Mouse (Mus musculus): ENCODE measurements at regions not wholly inside any gene's neighbourhood (a gene's known extent, or its start where the extent isn't known, plus 50 kb on each side); places are given as distances from the start of the nearest gene placed in this dataset.
A peak's percentile ranks its signal among the peaks of the same experiment; 100 is the strongest.

DNA sequence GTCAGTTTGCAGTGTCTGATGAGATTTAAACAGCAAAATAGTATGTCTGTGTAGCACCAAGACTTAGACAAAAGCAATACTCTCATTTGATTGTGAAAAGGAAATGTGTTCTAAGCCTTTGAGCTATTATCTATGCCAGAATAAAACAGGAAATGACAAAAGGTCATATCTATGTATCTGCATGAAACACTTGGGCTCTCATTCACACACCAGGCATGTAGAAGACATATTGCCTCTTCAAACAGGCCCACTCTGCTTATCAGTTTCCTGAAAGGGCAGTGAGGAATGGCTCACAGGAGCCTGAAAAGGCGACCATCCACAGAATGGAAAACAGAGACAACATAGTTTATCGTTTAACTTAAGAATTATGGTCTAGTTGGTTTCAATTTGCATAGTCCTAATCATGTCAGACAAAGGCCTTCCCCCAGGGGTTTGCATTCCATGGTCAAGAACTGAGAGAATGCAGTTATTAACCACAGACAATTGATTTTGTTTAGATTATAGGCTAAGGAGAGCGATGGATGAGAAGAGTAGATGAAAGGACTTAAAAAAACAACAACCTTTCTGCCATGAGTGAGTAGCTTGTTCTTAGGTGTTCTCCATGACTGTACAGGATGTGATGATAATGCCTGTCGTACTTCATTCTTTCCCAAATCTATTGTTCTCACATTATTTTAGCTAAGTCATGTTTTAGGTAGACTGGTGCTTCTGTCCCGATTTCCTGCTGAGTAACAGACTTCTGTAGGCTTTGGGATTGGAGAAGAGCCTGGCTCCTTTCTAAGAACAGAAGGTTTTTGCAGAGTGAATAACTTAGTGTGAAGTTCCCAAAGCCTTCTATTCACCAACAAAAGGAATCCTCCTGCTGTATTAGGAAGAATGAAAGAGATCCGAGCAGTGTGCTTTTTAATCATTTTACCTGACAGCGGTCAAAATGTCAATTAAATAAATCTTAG is 82.0 kb upstream of the Itga4 start (continued):
- TF ChIP-seq MYC (IDR thresholded peaks at IDR 0.05; ENCODE audit: low read depth, low read length) (peak; percentile 75), HCFC1 (IDR thresholded peaks at IDR 0.05; ENCODE audit: low read depth, low read length) (peak; percentile 35; the same call in 1 of the 2 replicates), POLR2AphosphoS2 (IDR thresholded peaks at IDR 0.05; ENCODE audit: low read length) (peak; percentile 42; the same call in 1 of the 2 replicates), CTCF (IDR thresholded peaks at IDR 0.05 in 2 of 3, conservative IDR thresholded peaks at IDR 0.05 in 1 of 3; ENCODE audit: control insufficient read depth in 1 of 3, insufficient read depth in 1 of 3, low read depth in 2 of 3, low read length in 3 of 3, poor library complexity in 1 of 3, severe bottlenecking in 1 of 3) (no peak), MEF2A (IDR thresholded peaks at IDR 0.05; ENCODE audit: extremely low read depth, insufficient replicate concordance, low read depth, low read length, poor library complexity, severe bottlenecking) (no peak), ZMIZ1 (IDR thresholded peaks at IDR 0.05; ENCODE audit: low read depth, low read length) (peak; percentile 48; the same call in 1 of the 2 replicates), BHLHE40 (IDR thresholded peaks at IDR 0.05; ENCODE audit: borderline replicate concordance, low read depth, low read length) (peak; percentile 60; the same call in 1 of the 2 replicates), ZC3H11A (IDR thresholded peaks at IDR 0.05; ENCODE audit: low read depth, low read length) (no peak; the same call in 1 of the 2 replicates), TBP (IDR thresholded peaks at IDR 0.05; ENCODE audit: low read depth, low read length) (peak; percentile 39), USF2 (IDR thresholded peaks at IDR 0.05; ENCODE audit: borderline replicate concordance in 1 of 2, insufficient read depth in 1 of 2, low read depth in 1 of 2, low read length in 2 of 2) (no peak), EP300 (IDR thresholded peaks at IDR 0.05; ENCODE audit: low read depth in 1 of 2, low read length in 2 of 2) (peak; percentile 98 to 99), NRF1 (IDR thresholded peaks at IDR 0.05; ENCODE audit: insufficient read depth, low read depth, low read length, poor library complexity, severe bottlenecking) (no peak), ZNF384 (IDR thresholded peaks at IDR 0.05; ENCODE audit: low read depth, low read length) (no peak), CHD2 (IDR thresholded peaks at IDR 0.05; ENCODE audit: low read length) (peak; percentile 33), MAZ (IDR thresholded peaks at IDR 0.05; ENCODE audit: low read depth, low read length) (peak; percentile 66; the same call in 1 of the 2 replicates), MAX (IDR thresholded peaks at IDR 0.05; ENCODE audit: low read length) (peak; percentile 46; the same call in 1 of the 2 replicates), MYB (IDR thresholded peaks at IDR 0.05; ENCODE audit: low read depth, low read length) (peak; percentile 58), TAL1 (IDR thresholded peaks at IDR 0.05; ENCODE audit: low read length) (peak; percentile 92), USF1 (IDR thresholded peaks at IDR 0.05; ENCODE audit: low read depth, low read length) (no peak)

DNA sequence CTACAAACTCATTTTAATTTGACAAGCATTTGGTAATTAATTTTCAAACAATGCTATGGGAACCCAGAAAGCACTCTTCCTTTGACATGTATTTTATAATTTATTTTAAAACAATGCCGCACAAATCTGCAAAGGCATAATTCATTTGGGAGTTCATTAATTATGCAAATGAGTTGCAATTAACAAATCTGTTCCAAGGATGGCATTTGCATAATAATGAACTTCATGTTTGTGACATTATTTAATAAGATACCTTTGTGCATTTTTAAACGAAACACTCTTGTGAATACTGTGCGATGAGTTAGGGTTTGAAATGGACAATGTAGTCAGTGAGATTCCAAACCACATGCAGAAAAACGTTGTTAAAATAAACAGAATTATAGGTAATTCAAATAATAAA is 80.9 kb upstream of the Itga4 start:
- H3K27ac ChIP-seq (ENCODE audit: control insufficient read depth, low read depth, low read length), result no peak overlapping the region
- no peaks in the 10 kb centered on the region for H3K27me3 ChIP-seq (ENCODE audit: control insufficient read depth in 1 of 2, insufficient read depth in 2 of 2, low read length in 2 of 2)
- no peaks in the 10 kb centered on the region for H3K9me3 ChIP-seq (replicated peaks; ENCODE audit: insufficient read depth, low read length)
- TF ChIP-seq USF2 (IDR thresholded peaks at IDR 0.05; ENCODE audit: borderline replicate concordance in 1 of 2, insufficient read depth in 1 of 2, low read depth in 1 of 2, low read length in 2 of 2), result no peak
- no peak for TF ChIP-seq CTCF (IDR thresholded peaks at IDR 0.05 in 2 of 3, conservative IDR thresholded peaks at IDR 0.05 in 1 of 3; ENCODE audit: control insufficient read depth in 1 of 3, insufficient read depth in 1 of 3, low read depth in 2 of 3, low read length in 3 of 3, poor library complexity in 1 of 3, severe bottlenecking in 1 of 3)
- no peak for TF ChIP-seq TAL1 (IDR thresholded peaks at IDR 0.05; ENCODE audit: low read length)
- no peak for TF ChIP-seq TCF12 (IDR thresholded peaks at IDR 0.05; ENCODE audit: low read depth, low read length)
- TF ChIP-seq ZKSCAN1 (IDR thresholded peaks at IDR 0.05; ENCODE audit: low read depth, low read length), result no peak
- no peak for TF ChIP-seq MAFK (IDR thresholded peaks at IDR 0.05; ENCODE audit: borderline replicate concordance, low read depth, low read length)
- TF ChIP-seq MYB (IDR thresholded peaks at IDR 0.05; ENCODE audit: low read depth, low read length), result no peak
- TF ChIP-seq SIN3A (IDR thresholded peaks at IDR 0.05; ENCODE audit: low read length), result no peak
- TF ChIP-seq EP300 (IDR thresholded peaks at IDR 0.05; ENCODE audit: low read depth in 1 of 2, low read length in 2 of 2), result no peak
- TF ChIP-seq HCFC1 (IDR thresholded peaks at IDR 0.05; ENCODE audit: low read depth, low read length), result no peak
- no peak overlapping the region for H3K9ac ChIP-seq (ENCODE audit: control insufficient read depth, low read depth, low read length, poor library complexity, severe bottlenecking)
- peaks cover 0 to 17% of the 10 kb centered on the region in 2 experiments; a peak in 2 of 4 replicates for H3K36me3 ChIP-seq (ENCODE audit: control insufficient read depth in 1 of 2, insufficient read depth in 2 of 2, low read length in 2 of 2)
- DNase-seq (ENCODE audit: low read depth, low spot score), result no peak
- H3K4me3 ChIP-seq (ENCODE audit: control insufficient read depth in 1 of 2, insufficient read depth in 1 of 2, low read depth in 2 of 2, low read length in 2 of 2), result no peak overlapping the region
- H3K79me2 ChIP-seq (ENCODE audit: control insufficient read depth, insufficient read depth, low read length, poor library complexity), result no peaks in the 10 kb centered on the region
- H3K4me1 ChIP-seq (ENCODE audit: control insufficient read depth in 1 of 2, insufficient read depth in 2 of 2, low read length in 2 of 2), result peaks cover 6 to 14% of the 10 kb centered on the region in 2 experiments

All from MEL (cell line).